Mouse (Mus musculus) hindbrain, embryonic 11.5 days (tissue): ENCODE measurements at regions not wholly inside any gene's neighbourhood (a gene's known extent, or its start where the extent isn't known, plus 50 kb on each side); places are given as distances from the start of the nearest gene placed in this dataset.
A peak's percentile ranks its signal among the peaks of the same experiment; 100 is the strongest.

Source experiments
- ATAC-seq: fragments of 200-750 bp; cut with Nextera tagmentation; 2 replicates; pipeline ENCODE4 v1.8.0; 2017; ENCODE audit warnings: mild to moderate bottlenecking, moderate TSS enrichment, moderate library complexity; ENCODE audit not compliant: low FRiP score
- DNase-seq: peaks from one replicate; pipeline ENCODE4 v3.0.0-alpha.2; 2015; ENCODE audit warnings: low spot score
- H3K27ac ChIP-seq: fragments of 300-500 bp; sonication (generic); 2 replicates; pipeline ENCODE4 v1.5.1; 2014; ENCODE audit warnings: mild to moderate bottlenecking, low read depth, low read length
- H3K27me3 ChIP-seq: fragments of 300-500 bp; sonication (generic); 2 replicates; pipeline ENCODE4 v1.6.1; 2014; ENCODE audit warnings: mild to moderate bottlenecking, low read length, moderate library complexity, mixed read lengths; ENCODE audit not compliant: control insufficient read depth, insufficient read depth
- H3K36me3 ChIP-seq: fragments of 300-500 bp; sonication (generic); 2 replicates; pipeline ENCODE4 v1.6.1; 2014; ENCODE audit warnings: mild to moderate bottlenecking, low read length, moderate library complexity, mixed read lengths; ENCODE audit not compliant: control insufficient read depth, insufficient read depth
- H3K4me1 ChIP-seq: fragments of 300-500 bp; sonication (generic); replicated peaks from 2 replicates; pipeline ENCODE4 v1.6.1; 2014; ENCODE audit warnings: low read length, mixed read lengths; ENCODE audit not compliant: control insufficient read depth, insufficient read depth
- H3K4me2 ChIP-seq: fragments of 300-500 bp; sonication (generic); replicated peaks from 2 replicates; pipeline ENCODE4 v1.6.1; 2014; ENCODE audit warnings: mild to moderate bottlenecking, low read depth, low read length
- H3K4me3 ChIP-seq: fragments of 300-500 bp; sonication (generic); 2 replicates; pipeline ENCODE4 v1.5.1; 2014; ENCODE audit warnings: low read depth, low read length
- H3K9ac ChIP-seq: fragments of 300-500 bp; sonication (generic); 2 replicates; pipeline ENCODE4 v1.6.1; 2014; ENCODE audit warnings: low read depth, low read length
- H3K9me3 ChIP-seq: fragments of 300-500 bp; sonication (generic); 2 replicates; pipeline ENCODE4 v1.6.1; 2016; ENCODE audit warnings: low read length; ENCODE audit not compliant: control insufficient read depth
- WGBS: fragments of 180-500 bp; shearing (Covaris S2); extraction: QIAGEN DNeasy Blood & Tissue Kit; methylation state at CpG from one replicate; pipeline ENCODE4 v1.1.7; 2014; 5-methylcytosine and 5-hydroxymethylcytosine counted together

DNA sequence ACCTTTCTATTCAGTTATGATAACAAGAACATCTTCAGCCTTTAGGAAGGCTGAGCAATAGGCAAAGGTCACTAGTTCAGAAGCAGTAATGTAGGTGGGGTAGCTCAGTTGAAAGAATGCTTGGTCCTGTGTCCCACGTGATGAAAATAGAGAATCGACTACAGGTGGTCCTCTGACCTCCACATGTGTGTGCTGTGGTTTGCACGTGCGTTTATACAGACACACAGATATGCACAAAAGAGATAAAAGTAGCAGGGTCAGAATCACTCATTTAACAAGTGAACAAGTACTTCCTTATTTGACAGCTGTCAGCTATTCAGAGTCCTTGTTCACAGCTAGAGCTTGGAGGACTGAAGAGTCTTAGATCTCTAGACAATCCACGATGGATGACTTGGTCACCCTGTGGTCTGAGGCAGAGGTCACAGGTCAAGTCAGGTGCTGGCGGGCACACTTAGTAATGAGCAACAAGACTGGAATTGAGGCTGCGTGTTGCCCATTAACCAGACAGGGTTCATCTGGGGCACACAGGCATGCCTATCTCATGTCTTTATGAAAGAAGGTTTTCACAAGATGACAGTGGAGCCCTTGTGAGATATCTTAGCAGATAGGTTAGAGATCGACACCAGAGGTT lies 375.8 kb upstream of the Cdh6 start:
- Histone ChIP-seq H3K4me2 (no peak overlapping the region), H3K9ac (no peak overlapping the region), H3K4me3 (no peak overlapping the region), H3K9me3 (no peaks in the 10 kb centered on the region), H3K4me1 (no peaks in the 10 kb centered on the region), H3K27me3 (no peaks in the 10 kb centered on the region), H3K27ac (no peak overlapping the region), H3K36me3 (no peaks in the 10 kb centered on the region)
- WGBS: 29% methylated on average over 8 of the region's 8 CpGs
- ATAC-seq (0 out of 2 replicates have a peak, but pooled peaks have one; percentile 27), DNase-seq (no peak)

DNA sequence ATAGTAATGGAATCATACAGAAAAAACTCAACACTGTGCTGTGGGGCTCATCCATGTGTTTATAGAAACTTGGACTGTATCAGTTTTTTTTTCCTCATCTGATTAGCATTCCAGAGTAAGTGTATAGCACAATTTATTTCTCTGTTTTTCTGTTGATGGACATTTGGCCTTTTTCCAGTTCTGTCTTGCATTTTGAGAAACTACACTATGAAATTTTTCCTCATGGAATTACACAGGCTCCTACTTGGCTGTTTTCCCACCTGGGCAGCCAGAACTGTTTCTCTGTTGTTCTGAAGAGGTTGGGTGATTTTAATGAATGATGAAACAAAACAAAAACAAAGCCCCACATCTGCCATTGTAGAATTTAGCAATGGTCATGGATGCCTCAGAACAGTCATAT lies 366.6 kb upstream of the Cdh6 start:
- Histone ChIP-seq H3K4me1 (no peaks in the 10 kb centered on the region), H3K36me3 (no peaks in the 10 kb centered on the region), H3K9me3 (no peaks in the 10 kb centered on the region), H3K9ac (no peak overlapping the region), H3K4me2 (no peak overlapping the region), H3K27ac (no peak overlapping the region), H3K4me3 (no peak overlapping the region), H3K27me3 (no peaks in the 10 kb centered on the region)
- no peak for DNase-seq
- no peak for ATAC-seq

DNA sequence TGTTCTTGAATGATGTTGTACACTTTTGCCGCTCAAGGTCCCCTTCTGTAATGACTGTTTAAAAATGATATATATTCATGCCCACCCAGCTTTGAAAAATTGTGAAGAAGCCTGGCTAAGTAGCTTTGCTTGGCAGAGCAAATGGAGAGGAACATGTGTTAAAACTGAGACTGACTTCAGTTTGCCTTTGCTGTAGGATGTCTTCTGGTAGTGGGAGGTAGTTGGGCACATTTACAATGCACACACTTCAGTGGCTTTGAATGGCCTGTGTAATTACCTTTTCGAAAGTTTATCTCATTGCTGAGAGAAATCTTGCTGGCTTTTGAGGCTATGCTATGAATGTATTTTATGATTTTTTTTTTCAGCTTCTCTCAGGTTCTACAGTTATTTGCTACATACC lies 360.5 kb upstream of the Cdh6 start:
- Histone ChIP-seq H3K27ac (no peak overlapping the region), H3K4me3 (no peak overlapping the region), H3K27me3 (no peaks in the 10 kb centered on the region), H3K9me3 (no peaks in the 10 kb centered on the region), H3K36me3 (no peaks in the 10 kb centered on the region), H3K4me2 (no peak overlapping the region), H3K4me1 (no peaks in the 10 kb centered on the region), H3K9ac (no peak overlapping the region)
- WGBS: 70% methylated on average over 2 of the region's 2 CpGs
- no peak for DNase-seq
- no peak for ATAC-seq

DNA sequence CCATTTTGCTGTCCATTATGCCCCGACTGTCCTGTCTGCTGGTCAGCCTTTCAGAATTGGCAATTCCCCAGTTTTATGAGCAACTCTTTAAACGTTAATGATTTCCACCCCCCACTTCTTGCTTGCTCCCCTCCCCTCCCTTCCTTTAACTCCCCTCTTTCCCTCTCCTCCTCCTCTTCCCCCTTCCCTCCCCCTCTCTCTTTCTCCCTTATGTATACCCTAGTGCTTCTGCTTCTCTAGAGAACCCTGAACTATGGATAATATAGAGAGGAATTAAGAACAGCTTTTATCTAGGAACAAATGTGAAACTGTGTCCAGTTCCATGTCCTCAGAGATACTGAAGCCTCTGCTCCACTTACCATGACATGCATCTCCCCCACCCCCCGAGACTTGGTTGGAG lies 356.5 kb upstream of the Cdh6 start:
- H3K27ac ChIP-seq: no peak overlapping the region
- 64% methylated on average over 3 of the region's 3 CpGs for WGBS
- no peaks in the 10 kb centered on the region for H3K36me3 ChIP-seq
- no peaks in the 10 kb centered on the region for H3K27me3 ChIP-seq
- H3K4me1 ChIP-seq: no peaks in the 10 kb centered on the region
- H3K9me3 ChIP-seq: no peaks in the 10 kb centered on the region
- DNase-seq (no peak), ATAC-seq (no peak)
- no peak overlapping the region for H3K4me2 ChIP-seq
- H3K9ac ChIP-seq: no peak overlapping the region
- no peak overlapping the region for H3K4me3 ChIP-seq

DNA sequence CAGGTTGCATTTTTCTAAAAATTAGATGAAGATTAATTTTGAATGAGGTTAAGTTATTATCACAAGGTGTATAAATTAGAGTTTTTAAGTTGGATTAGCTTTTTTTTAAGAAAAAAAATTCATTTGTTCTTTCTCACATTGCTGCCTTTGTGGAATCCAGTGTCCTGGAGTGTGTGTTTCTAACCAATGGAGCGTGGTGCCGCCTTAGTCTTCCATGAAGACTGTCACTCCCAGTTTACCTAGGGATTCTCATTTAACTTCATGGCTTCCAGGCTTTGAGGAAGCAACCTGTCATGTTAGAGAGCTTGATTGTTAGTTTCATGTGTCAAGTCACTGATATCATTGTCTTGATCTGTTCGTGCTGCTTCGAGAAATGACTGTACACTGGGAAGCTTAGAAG lies 355.6 kb upstream of the Cdh6 start:
- H3K27ac ChIP-seq: no peak overlapping the region
- H3K4me3 ChIP-seq: no peak overlapping the region
- no peak overlapping the region for H3K4me2 ChIP-seq
- no peak overlapping the region for H3K9ac ChIP-seq
- 87% methylated on average over 4 of the region's 4 CpGs for WGBS
- no peak for DNase-seq
- ATAC-seq: no peak
- no peaks in the 10 kb centered on the region for H3K9me3 ChIP-seq
- no peaks in the 10 kb centered on the region for H3K27me3 ChIP-seq
- H3K36me3 ChIP-seq: no peaks in the 10 kb centered on the region
- no peaks in the 10 kb centered on the region for H3K4me1 ChIP-seq
